In genomic region chr5:141013465-141013864, GRCm38 (mm10) we compare ENCODE assay signal across 10 mouse cellular contexts. TPM values are rescaled to one million over a fixed set of nuclear protein-coding genes. Genes with fewer than 3 reads are reported as not detected.
DNase-seq lines count a peak whose midpoint lies in the region; ATAC-seq and TF ChIP-seq lines count a peak whose summit lies in the region.
"Had no signal": no experiment of that assay in that cellular context is flagged by ENCODE, and none has a peak within 500 bp of the region (broad histone marks: within the 10 kb centered on the region; RNA-seq: fewer than 3 reads in every experiment).

No protein-coding gene starts in this region.

- H3K27me3 ChIP-seq in kidney, adult 2 months (replicated peaks; ENCODE audit: control insufficient read depth, insufficient read depth, low read length) = no peaks in the 10 kb centered on the region
- H3K27me3 ChIP-seq in kidney, embryonic 14.5 days (ENCODE audit: control insufficient read depth, insufficient read depth, low read length) = no peaks in the 10 kb centered on the region
- H3K27me3 ChIP-seq in limb, embryonic 13.5 days = no peaks in the 10 kb centered on the region
- H3K27me3 ChIP-seq in midbrain, embryonic 16.5 days (ENCODE audit: control insufficient read depth, insufficient read depth, low read depth, low read length) = no peaks in the 10 kb centered on the region
- H3K27me3 ChIP-seq: CH12.LX had no signal

- H3K9ac ChIP-seq in kidney, embryonic 14.5 days (ENCODE audit: low read depth, low read length) = no peak overlapping the region
- H3K9ac ChIP-seq in limb, embryonic 13.5 days = no peak overlapping the region
- H3K9ac ChIP-seq in midbrain, embryonic 16.5 days (ENCODE audit: low read depth, low read length) = no peak overlapping the region

- no peaks in the 10 kb centered on the region for H3K36me3 ChIP-seq in kidney, adult 2 months (ENCODE audit: control insufficient read depth, insufficient read depth, low read length)
- H3K36me3 ChIP-seq in kidney, embryonic 14.5 days (ENCODE audit: control insufficient read depth, insufficient read depth, low read length) = no peaks in the 10 kb centered on the region
- no peaks in the 10 kb centered on the region for H3K36me3 ChIP-seq in limb, embryonic 13.5 days
- no peaks in the 10 kb centered on the region for H3K36me3 ChIP-seq in midbrain, embryonic 16.5 days (ENCODE audit: control insufficient read depth, insufficient read depth, low read length)

- no peak for TF ChIP-seq POLR2A in kidney, adult 2 months (IDR thresholded peaks at IDR 0.05; ENCODE audit: low read depth, low read length)
- no peak for TF ChIP-seq POLR2A in bone marrow, adult 2 months (IDR thresholded peaks at IDR 0.05; ENCODE audit: borderline replicate concordance, control insufficient read depth, low read depth, low read length)
- TF ChIP-seq POLR2A in brain, embryonic 14.5 days (IDR thresholded peaks at IDR 0.05; ENCODE audit: borderline replicate concordance, extremely low read depth, insufficient read depth, insufficient read length, poor library complexity, severe bottlenecking) = no peak

- no peaks in the 10 kb centered on the region for H3K4me1 ChIP-seq in kidney, adult 2 months (ENCODE audit: control insufficient read depth, insufficient read depth, low read length)
- no peaks in the 10 kb centered on the region; the same call in 1 of the 2 replicates for H3K4me1 ChIP-seq in kidney, embryonic 14.5 days (ENCODE audit: control insufficient read depth, insufficient read depth, low read length)
- peaks cover 9% of the 10 kb centered on the region for H3K4me1 ChIP-seq in bone marrow, adult 2 months (ENCODE audit: control insufficient read depth, insufficient read depth, low read length)
- peaks cover 32% of the 10 kb centered on the region for H3K4me1 ChIP-seq in limb, embryonic 13.5 days
- H3K4me1 ChIP-seq in midbrain, embryonic 16.5 days (ENCODE audit: control insufficient read depth, insufficient read depth, low read length) = no peaks in the 10 kb centered on the region

- no peak overlapping the region for H3K27ac ChIP-seq in kidney, adult 2 months (ENCODE audit: insufficient read depth, low read depth, low read length)
- no peak overlapping the region for H3K27ac ChIP-seq in kidney, embryonic 14.5 days (ENCODE audit: low read depth, low read length)
- peak overlapping the region; percentile 21; the same call in 1 of the 2 replicates for H3K27ac ChIP-seq in bone marrow, adult 2 months (ENCODE audit: control insufficient read depth, insufficient read depth, low read depth, low read length, poor library complexity)
- peak overlapping the region; percentile 52; the same call in 1 of the 2 replicates for H3K27ac ChIP-seq in limb, embryonic 13.5 days
- no peak overlapping the region for H3K27ac ChIP-seq in midbrain, embryonic 16.5 days (ENCODE audit: low read length)

- H3K4me3 ChIP-seq in kidney, adult 2 months (ENCODE audit: insufficient read depth, low read depth, low read length) = no peak overlapping the region
- H3K4me3 ChIP-seq in kidney, embryonic 14.5 days (ENCODE audit: low read length) = no peak overlapping the region
- H3K4me3 ChIP-seq in bone marrow, adult 2 months (replicated peaks; ENCODE audit: control insufficient read depth, low read depth, low read length) = no peak overlapping the region
- H3K4me3 ChIP-seq in limb, embryonic 13.5 days = peak overlapping the region; percentile 23
- no peak overlapping the region for H3K4me3 ChIP-seq in midbrain, embryonic 16.5 days (ENCODE audit: low read depth, low read length)

- 45% methylated on average over 9 of the region's 9 CpGs for WGBS in kidney, adult 2 months
- 47% methylated on average over 9 of the region's 9 CpGs for WGBS in kidney, embryonic 14.5 days
- 53% methylated on average over 9 of the region's 9 CpGs for WGBS in bone marrow, adult 2 months
- WGBS in limb, embryonic 13.5 days = 21% methylated on average over 9 of the region's 9 CpGs
- WGBS in midbrain, embryonic 16.5 days = 87% methylated on average over 9 of the region's 9 CpGs

- no peak overlapping the region for H3K4me2 ChIP-seq in kidney, embryonic 14.5 days (replicated peaks; ENCODE audit: low read depth, low read length)
- H3K4me2 ChIP-seq in limb, embryonic 13.5 days (replicated peaks) = peak overlapping the region; percentile 55
- H3K4me2 ChIP-seq in midbrain, embryonic 16.5 days (ENCODE audit: low read length) = no peak overlapping the region

- no peak for ATAC-seq in kidney, embryonic 14.5 days (ENCODE audit: low FRiP score, low TSS enrichment)
- ATAC-seq in limb, embryonic 13.5 days (ENCODE audit: low FRiP score, low read depth) = peak; percentile 93
- no peak for ATAC-seq in midbrain, embryonic 16.5 days

- no peak for TF ChIP-seq CTCF in kidney, adult 2 months (conservative IDR thresholded peaks at IDR 0.05; ENCODE audit: insufficient read depth, insufficient read length, low read depth, low read length)
- TF ChIP-seq CTCF in bone marrow, adult 2 months (IDR thresholded peaks at IDR 0.05; ENCODE audit: control insufficient read depth, insufficient read depth, low read length) = no peak
- TF ChIP-seq CTCF in brain, embryonic 14.5 days (IDR thresholded peaks at IDR 0.05; ENCODE audit: borderline replicate concordance, extremely low read depth, insufficient read depth, insufficient read length) = no peak

- peak; percentile 24 for DNase-seq in kidney, adult 2 months
- DNase-seq in brain, embryonic 14.5 days (ENCODE audit: low read depth) = peak; percentile 11
- DNase-seq in thymus, postnatal 4 days = no peak
- DNase-seq: cerebellum, postnatal 36 days; thymus, postnatal 25 days had no signal

- H3K9me3 ChIP-seq in kidney, embryonic 14.5 days (ENCODE audit: control insufficient read depth, low read length) = 0 out of 2 replicates have a peak, but pooled peaks cover 3% of the 10 kb centered on the region
- H3K9me3 ChIP-seq in limb, embryonic 13.5 days = peaks cover 5% of the 10 kb centered on the region
- no peaks in the 10 kb centered on the region for H3K9me3 ChIP-seq in midbrain, embryonic 16.5 days (replicated peaks; ENCODE audit: control insufficient read depth, low read length, poor library complexity, severe bottlenecking)

RNA-seq across cellular contexts. Expression of gene Card11, which starts 13.1 kb away (rescaled TPM):
- polyA plus RNA-seq in kidney, adult 2 months (2012; rRNA removed) = 0.64 and 2.4 TPM in 2 replicates
- polyA plus RNA-seq in kidney, embryonic 14.5 days (2014; fragmentation: Nextera tagmentation; extraction: Ambion mirVana) = 0.19 and 0.20 TPM in 2 replicates
- 10.3 and 18.2 TPM in 2 replicates for polyA plus RNA-seq in bone marrow, adult 2 months (2011; ENCODE audit: insufficient read depth, insufficient read length, low replicate concordance, missing spikeins)
- polyA plus RNA-seq in brain, embryonic 14.5 days (2012; rRNA removed) = 0.06 and 0.16 TPM in 2 replicates
- polyA plus RNA-seq in limb, embryonic 13.5 days (2015; fragmentation: Nextera tagmentation; extraction: Ambion mirVana) = 0.42 and 0.61 TPM in 2 replicates
- polyA plus RNA-seq in midbrain, embryonic 16.5 days (2015; fragmentation: Nextera tagmentation; extraction: Ambion mirVana) = 0.11 TPM in 1 of 2 replicates, not detected in the other

Comparison
In these comparisons a context has a peak if more than half of its experiments do, and no peak if none do; other contexts are left out.
1. H3K27ac ChIP-seq: peak in bone marrow, adult 2 months (single experiment) and limb, embryonic 13.5 days (single experiment); none in kidney, adult 2 months (single experiment), kidney, embryonic 14.5 days (single experiment) and midbrain, embryonic 16.5 days (single experiment).